Mouse (Mus musculus) layer of hippocampus, adult 9-11 months (tissue): ENCODE results near the gene A930004D18Rik.
"Not testable (repeated sequence)": the region's sequence is repeated elsewhere in the genome, so short reads cannot be mapped to it uniquely, and the experiment has no call there.

Experiments used
- DNase-seq: peaks from one replicate; pipeline ENCODE4 v3.0.0; 2022

Gene A930004D18Rik

DNA sequence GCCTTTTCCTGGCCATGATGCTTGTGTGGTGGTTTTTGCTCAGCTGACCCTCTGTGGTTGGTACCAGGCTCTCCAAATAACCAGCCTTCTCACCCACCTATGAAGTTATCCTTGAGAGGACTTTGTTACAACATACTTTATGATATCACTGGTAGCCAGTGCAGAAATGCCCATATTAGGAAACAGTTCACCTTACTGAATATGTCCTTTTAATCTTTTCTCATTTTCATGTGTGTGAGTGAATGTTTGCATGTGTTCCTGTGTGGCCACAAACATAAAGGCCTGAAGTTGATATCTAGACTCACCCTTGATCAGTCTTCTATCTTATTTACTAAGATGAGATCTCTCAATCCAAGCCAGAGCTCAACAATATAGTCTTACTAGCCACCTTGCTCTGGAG, 40.7 kb downstream of the A930004D18Rik start, which contains the start of gene H2al2a:
Gene H2al2a (minus strand): TSS at position 101 of the 400 bp plus-strand sequence.
- DNase-seq, result no peak

DNA sequence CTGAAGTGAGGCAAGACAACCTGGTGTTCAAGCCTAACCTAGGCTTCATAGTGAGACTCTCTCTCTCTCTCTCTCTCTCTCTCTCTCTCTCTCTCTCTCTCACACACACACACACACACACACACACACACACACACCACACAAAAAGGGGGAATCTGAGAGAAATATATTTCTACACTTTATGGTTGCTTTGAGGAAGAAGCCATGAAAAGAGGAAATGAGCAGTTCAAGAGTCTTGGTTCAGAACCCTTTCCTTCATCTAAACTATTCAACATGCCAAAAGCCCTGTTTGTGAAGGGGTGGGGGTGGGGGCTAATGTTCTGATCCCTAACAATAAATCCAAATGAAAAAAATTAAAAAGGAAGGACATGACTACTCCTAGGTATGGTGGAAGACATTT, 48.0 kb downstream of the A930004D18Rik start:
- DNase-seq, result no peak

DNA sequence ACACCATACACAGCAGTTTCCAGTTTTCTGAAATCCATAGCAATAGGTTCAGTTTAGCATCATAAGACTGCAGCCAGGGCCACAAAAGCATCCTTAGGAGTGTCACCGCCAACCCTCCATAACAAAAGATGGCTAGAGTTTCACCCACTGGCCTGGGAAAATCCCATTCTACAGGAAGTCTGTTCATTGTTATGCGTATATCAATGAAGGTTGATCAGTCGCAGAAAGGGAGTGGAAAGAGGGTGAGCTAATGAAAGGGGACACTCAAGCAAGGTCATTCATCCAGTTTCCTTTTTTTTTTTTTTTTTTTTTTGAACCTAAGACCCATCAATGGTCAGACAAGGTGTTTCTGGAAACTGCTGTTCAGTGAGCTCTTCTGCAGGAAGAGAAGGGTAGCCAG, 48.4 kb downstream of the A930004D18Rik start:
- DNase-seq, result no peak

DNA sequence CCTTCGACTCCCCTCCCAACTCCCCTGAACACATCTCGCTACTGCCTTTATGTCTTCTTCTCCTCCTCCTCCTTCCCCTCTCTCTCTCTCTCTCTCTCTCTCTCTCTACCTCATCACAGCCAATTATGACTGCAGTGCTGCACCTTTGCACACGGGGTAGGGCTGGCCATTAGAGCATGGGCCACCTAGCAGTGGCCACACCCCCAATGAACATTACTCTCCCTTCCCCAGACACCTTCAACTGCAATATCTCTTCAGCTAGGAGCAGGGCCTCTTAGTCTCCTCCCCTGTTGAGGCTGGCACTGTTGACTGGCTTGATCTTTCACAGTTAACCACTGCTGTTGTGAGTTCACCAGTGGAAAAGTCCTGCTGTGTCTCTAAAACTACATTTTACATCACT, 50.8 kb downstream of the A930004D18Rik start:
- no peak for DNase-seq

DNA sequence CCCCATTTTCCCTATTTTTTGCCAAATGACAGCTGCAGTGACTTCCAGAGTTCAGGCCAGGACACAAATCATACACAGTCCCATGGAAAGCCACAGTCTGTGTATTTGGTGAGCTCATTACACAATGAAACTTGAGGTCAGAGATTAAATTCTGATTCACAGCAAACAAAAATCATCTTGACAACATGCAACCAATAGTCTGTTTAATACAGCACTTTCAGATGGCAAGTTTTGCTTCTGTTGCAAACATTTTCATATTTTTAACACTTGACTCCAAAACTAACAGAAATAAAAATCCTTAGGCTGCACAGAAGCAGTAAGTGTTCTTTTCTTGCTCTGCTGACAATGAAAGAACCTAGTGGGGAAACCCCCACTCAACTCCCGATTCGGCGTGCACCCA, 52.8 kb downstream of the A930004D18Rik start:
- no peak for DNase-seq

DNA sequence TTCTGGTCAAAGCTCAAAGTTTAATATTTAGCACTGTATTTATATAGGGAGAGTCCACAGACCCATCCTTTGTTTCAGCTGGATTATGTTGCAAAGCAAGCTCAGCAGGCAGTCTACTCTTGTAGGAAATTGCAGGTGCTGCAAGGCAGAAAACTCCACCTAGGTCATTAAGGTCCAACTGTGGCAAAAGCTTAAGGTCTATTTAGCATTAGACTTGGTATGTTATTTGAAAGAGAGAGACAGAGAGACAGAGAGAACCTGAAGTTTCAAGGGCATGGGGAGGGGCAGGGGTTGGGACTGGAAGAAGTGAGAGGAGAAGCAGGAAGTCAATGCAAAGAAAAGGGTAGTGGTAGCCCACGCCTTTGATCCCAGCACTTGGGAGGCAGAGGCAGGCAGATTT, 54.8 kb downstream of the A930004D18Rik start:
- no peak for DNase-seq

DNA sequence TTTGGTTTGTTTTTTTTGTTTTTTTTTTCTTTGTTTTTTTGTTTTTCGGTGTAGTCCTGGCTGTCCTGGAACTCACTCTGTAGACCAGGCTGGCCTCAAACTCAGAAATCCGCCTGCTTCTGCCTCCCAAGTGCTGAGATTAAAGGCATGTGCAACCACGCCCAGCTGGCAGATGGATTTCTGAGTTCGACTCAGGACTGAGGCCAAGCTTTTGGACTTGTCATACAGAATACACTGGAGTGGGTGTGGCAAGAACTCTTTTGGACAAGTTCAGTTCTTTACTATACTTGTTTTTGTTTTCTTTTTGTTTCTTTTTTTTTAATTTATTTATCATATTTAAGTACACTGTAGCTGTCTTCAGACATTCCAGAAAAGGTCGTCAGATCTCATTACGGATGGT, 58.8 kb downstream of the A930004D18Rik start:
- no peak for DNase-seq

DNA sequence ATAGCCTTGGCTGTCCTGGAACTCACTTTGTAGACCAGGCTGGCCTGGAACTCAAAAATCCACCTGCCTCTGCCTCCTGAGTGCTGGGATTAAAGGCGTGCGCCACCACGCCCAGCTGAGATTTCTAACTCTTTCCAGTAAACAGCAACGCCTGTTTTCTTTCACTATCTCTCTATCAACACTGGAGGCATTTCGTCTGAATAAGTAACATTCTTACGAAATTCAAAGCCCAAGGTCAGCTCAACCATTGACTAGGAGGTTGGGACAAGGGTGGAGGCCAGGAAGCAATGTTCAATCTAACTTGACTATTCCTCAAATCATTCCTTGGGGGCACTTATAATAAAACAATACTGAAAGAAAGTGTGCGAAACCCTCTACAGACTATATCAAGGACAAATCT, 59.3 kb downstream of the A930004D18Rik start:
- DNase-seq, result not testable (repeated sequence)

DNA sequence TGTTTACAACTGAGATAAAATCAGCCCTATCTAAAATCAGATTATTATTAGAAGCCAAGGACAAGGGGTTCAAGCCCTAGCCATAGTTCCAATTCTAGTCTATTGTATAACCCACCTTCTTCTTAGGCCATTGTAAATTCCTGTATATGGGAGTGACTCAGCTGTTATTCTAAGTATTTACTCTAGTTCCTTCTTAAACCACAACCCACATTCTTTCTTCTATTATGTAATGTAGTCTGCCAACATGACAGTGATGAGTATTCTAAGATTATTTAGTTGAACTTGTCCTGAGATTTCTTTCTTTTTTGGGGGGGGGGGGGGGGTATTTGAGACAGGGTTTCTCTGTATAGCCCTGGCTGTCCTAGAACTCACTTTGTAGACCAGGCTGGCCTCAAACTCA, 59.9 kb downstream of the A930004D18Rik start:
- DNase-seq, result not testable (repeated sequence)

DNA sequence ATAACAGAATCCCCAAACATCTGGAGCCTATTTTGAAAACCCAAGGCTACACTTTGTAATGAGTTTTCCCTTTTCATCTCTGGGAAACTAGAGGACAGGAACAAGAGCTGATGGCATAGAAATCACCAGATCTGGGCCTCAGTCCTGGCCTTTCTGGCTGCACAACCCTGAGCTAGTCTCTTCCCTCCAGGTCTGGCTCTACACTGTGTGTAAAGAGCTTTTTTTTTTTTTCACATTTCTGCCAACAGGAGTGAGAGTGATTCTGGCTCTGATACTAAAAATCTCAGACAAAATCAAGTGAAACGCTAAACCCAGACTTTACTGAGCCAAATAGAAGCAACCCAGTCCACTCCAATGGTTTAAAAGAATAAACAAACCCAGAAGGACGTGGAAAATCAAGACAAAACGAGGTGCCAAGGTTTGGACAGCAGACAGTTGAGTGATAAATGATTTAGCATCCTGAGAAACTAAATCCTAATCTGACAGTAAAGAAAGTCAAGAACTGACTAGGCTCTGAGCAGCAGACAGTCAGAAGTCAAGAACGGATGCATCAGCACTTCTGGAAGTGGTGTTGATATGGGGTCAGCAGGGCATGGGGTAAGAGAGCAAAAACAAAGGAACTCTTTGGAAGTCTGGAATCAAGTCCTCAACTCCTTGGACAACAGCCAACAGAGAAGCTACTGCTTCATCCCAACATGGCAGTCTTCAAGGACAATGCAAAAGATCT, 61.8 kb downstream of the A930004D18Rik start:
- no peak for DNase-seq
